Mouse (Mus musculus): ENCODE results near the gene Tmem106c. TPM values are rescaled to one million over a fixed set of nuclear protein-coding genes. Genes with fewer than 3 reads are reported as not detected.

Tmem106c gene
- 9.4 and 10.8 TPM in 2 replicates for polyA plus RNA-seq (2012; rRNA removed)

GRCm38 (mm10) chr15:97963989-97964835 lies at the start of gene Tmem106c:
Gene Tmem106c (plus strand): TSS chr15:97964200.

DNA sequence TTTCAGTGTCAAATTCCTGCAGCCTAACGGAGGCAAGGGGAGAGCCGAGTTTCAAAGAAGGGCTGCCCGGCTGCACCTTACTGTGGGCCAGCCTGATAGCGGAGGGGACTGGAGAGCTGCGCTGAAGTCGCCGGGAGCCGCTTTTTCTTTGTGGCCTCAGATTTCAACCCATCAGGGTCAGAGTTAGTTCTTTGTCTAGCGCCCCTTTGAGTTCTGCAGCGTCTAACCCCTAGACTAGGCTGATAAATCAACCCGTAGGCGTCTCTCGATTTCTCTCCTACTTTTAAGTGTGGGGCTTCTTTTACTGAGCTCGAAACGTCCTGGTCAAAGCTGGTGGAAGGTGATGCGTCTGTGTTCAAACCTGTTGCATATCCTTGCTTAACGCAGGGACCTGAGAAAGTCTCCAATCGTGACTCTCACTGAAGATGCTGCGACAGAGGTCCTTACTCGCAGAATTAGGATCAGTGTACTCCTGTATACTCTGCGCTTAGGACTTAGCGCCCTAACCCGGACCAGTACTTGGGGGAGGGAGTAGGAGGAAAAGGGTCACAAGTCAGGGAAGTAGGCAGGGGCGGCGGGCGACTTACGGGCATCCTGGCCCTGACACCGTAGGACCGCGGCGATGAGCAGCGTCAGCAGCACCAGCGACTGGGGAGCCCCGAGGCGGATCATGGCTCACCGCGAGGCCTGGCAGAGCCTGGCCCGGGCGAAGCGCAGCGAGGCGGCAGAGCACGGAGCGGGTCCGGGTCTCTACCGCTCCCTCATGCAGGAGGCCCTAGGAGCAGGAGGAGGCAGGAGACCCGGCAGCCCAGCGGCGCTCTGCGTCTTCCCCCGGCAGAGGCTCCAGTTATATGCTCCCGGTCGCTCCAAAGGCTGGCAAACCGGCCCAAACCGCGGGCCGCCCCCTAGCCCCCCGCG lies 40.1 kb downstream of the Tmem106c start, which contains the start of gene Col2a1:
Gene Col2a1 (minus strand): TSS at position 874 of the 918 bp plus-strand sequence.

Other genes with a start within 250 kb of the Tmem106c start
- 0.01 and 0.03 TPM in 2 replicates for gene Endou, start 232.9 kb upstream of the Tmem106c start, polyA plus RNA-seq (2012; rRNA removed)
- gene Rapgef3, start 196.2 kb upstream of the Tmem106c start, polyA plus RNA-seq (2012; rRNA removed): 1.9 and 2.3 TPM in 2 replicates
- 29.0 and 36.7 TPM in 2 replicates for gene Slc48a1, start 185.7 kb upstream of the Tmem106c start, polyA plus RNA-seq (2012; rRNA removed)
- gene Hdac7, start 119.7 kb upstream of the Tmem106c start, polyA plus RNA-seq (2012; rRNA removed): 8.0 and 8.1 TPM in 2 replicates
- 0.11 and 0.16 TPM in 2 replicates for gene Vdr, start 53.6 kb upstream of the Tmem106c start, polyA plus RNA-seq (2012; rRNA removed)
- 0.08 and 0.26 TPM in 2 replicates for gene Col2a1, start 40.5 kb downstream of the Tmem106c start, polyA plus RNA-seq (2012; rRNA removed)
- gene Pfkm, start 128.4 kb downstream of the Tmem106c start, polyA plus RNA-seq (2012; rRNA removed): 22.1 and 23.5 TPM in 2 replicates
- 10.4 and 11.8 TPM in 2 replicates for gene Senp1, start 129.5 kb downstream of the Tmem106c start, polyA plus RNA-seq (2012; rRNA removed)
- gene Asb8, start 201.4 kb downstream of the Tmem106c start, polyA plus RNA-seq (2012; rRNA removed): 13.8 and 16.2 TPM in 2 replicates
- not detected in 2 replicates for gene Ccdc184, start 203.0 kb downstream of the Tmem106c start, polyA plus RNA-seq (2012; rRNA removed)
- gene Olfr288, start 231.3 kb downstream of the Tmem106c start, polyA plus RNA-seq (2012; rRNA removed): not detected in 2 replicates

All from liver, embryonic 14 days (tissue).